Mouse (Mus musculus): ENCODE measurements at regions not wholly inside any gene's neighbourhood (a gene's known extent, or its start where the extent isn't known, plus 50 kb on each side); places are given as distances from the start of the nearest gene placed in this dataset.

- no peak for DNase-seq (ENCODE audit: low read depth)
Observed at GRCm38 (mm10) chr14:58182869-58183268, 112.5 kb downstream of the Fgf9 start.

DNA sequence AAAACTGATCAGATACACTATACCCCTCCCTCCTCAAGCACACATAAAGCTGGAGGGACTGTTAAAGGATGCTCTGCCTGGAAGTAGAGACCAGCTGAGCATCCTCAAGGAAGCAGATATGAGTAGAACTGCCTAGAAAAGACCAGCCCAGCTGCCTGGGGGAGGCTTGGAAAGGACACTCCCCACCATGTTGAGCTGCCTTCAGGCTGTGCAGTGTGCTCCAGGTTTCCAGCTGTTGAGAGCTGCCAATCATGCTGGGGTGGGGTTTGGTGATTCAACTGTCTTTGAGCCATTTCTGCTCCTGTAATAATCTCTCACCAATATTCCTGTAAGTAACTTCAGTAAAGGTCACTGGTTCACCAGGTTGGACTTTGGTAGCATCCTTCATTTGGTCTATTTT lies 110.4 kb downstream of the Fgf9 start:
- DNase-seq (ENCODE audit: low read depth): no peak

DNA sequence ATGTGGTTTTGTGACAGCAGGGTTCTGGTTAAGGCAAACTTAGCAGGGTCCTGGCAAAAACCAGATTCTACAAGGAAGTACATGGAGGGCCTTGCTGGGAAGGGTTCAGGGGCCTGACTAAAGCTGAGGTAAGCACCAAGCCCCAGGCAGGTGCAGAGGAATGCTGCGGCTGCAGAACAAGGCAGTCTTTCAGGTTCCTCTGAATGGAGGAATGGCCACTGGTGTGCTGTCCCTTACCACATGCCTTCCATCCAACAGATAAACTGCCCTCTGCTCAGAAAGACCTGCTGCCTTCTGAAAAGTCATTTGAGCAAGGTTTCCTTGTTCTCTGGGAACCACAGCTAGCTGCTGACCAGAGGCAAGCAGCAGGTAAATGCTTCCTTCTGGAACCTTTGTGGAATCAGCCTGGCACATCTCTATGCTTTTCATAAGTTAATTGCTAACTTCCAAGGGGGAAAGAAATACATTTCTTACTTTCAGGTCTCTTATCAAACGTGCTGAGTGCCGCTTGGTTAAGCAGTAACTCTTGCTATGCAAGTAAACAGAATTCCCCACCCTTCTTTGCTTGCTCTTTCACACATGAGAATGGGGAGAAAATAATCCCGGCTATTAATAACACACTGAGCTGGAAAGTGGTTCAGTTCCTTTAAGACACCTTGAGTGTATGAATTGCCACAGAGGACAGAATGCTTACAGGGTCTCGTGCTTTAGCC lies 105.5 kb downstream of the Fgf9 start:
- no peak for DNase-seq (ENCODE audit: low read depth)

GRCm38 (mm10) chr14:58174512-58174911 lies 104.2 kb downstream of the Fgf9 start:
- DNase-seq (ENCODE audit: low read depth): no peak

- no peak for DNase-seq (ENCODE audit: low read depth)
Observed at GRCm38 (mm10) chr14:58168920-58169319, 98.6 kb downstream of the Fgf9 start.

All from NIH3T3 (cell line).